Mouse (Mus musculus): Measurements from ENCODE around the gene Mzf1. TPM values are rescaled to one million over a fixed set of nuclear protein-coding genes. Genes with fewer than 3 reads are reported as not detected.

Mzf1 gene
- polyA plus RNA-seq, 2 experiments from 2014 or later: 0.35 to 0.84 TPM

DNA sequence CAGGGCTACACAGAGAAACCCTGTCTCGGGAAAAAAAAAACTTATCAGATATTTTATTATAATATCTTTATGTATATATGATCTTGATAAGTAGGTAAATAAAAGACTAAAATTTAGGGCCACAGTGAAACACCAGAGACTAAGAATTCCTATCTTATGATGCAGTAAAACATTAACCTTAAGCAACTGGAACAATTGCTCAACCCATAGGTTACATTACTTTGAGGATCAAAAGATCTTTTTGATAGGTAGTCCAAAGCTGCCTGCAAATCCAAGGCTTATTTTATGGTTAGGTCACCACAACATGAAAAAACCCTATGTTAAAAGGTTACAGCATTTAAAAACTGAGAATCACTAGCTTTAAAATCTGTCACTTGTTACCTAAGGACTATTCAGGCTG is 53.0 kb downstream of the Mzf1 start:
- ATAC-seq: no peak

GRCm38 (mm10) chr7:12998851-12999250 is 55.7 kb downstream of the Mzf1 start, which contains the start of gene Trim28:
TSS of gene Trim28 (plus strand) at chr7:12999114.
- no peak for ATAC-seq

DNA sequence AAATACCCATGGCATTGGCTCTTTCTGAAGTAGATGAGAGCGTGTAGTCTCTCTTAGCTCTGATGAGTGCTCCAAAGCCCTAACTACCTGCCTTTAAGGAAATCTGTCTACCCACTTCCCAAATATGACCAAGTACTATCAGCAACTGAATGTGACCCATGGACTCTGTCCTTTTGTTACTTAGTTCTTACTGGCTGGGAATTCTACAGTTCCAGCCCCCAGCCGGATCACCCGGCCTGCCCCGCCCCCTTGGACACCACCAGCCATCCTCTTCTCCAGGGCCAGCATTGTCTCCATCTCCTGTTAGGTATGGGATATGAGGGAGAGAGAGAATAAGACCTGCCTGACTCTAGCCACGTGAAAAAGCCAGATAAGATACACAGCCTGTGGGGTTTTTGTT is 56.5 kb downstream of the Mzf1 start, which contains the start of gene Slc27a5:
Gene Slc27a5 (minus strand): TSS at position 140 of the 400 bp plus-strand sequence.
- no peak for ATAC-seq

GRCm38 (mm10) chr7:12997230-12997629 is 57.3 kb downstream of the Mzf1 start:
- no peak for ATAC-seq

DNA sequence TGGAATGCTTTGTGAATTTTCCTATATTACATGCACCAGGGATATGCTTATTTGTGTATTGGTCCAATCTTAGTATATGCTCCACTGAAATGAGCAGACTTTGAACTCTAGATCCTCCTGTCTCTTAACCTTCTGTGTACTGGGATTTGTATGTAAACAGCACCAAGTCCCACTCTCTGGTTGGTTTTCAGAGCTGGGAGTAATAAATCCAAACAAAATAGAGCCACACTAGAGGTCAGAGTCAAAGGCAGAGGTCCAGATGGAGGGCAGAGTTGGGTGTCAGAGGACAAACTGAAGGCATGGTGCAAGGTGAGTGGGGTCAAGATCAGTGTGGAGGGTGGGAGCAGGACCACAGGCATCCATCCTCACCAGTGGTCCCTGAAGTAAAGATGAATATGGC is 58.7 kb downstream of the Mzf1 start:
- no peak for ATAC-seq

DNA sequence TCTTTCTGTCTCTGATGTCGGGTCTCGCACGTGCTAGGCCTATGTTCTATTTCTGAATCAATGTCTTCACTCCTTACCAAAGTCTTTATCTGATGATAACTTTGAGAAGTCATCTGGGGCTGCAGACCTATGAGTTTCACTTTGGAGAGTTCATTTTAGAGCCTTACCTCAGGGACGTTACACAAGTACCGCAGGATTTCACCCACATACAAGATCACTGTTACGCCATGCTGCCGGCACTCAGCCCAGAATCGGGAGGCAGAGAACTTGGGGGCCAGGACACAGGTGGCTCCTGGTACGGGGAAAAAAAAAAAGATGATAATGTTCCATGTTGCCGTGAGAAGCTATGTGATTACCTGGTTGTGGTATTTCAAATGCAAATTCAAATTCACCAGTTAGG is 61.4 kb downstream of the Mzf1 start:
- no peak for ATAC-seq

Other genes starting within 250 kb of the Mzf1 start
- gene Zfp329, start 235.9 kb downstream of the Mzf1 start, polyA plus RNA-seq (2017; shearing (Covaris generic)): 10 to 100 TPM; 20.0 to 22.4 TPM
- 100 to 1,000 TPM in 1 of 2 experiments, 10 to 100 TPM in 1; 91.9 to 118 TPM for gene Zfp110, start 220.0 kb downstream of the Mzf1 start, polyA plus RNA-seq (2017; shearing (Covaris generic))
- gene Zfp128, start 173.6 kb downstream of the Mzf1 start, polyA plus RNA-seq (2017; shearing (Covaris generic)): 1 to 10 TPM; 1.0 to 1.7 TPM
- 10 to 100 TPM in 1 of 2 experiments, 1 to 10 TPM in 1; 8.2 to 15.0 TPM for gene Zscan22, start 156.9 kb downstream of the Mzf1 start, polyA plus RNA-seq (2017; shearing (Covaris generic))
- 1,000 to 10,000 TPM; 2,766 to 2,852 TPM for gene Rps5, start 132.5 kb downstream of the Mzf1 start, polyA plus RNA-seq (2017; shearing (Covaris generic))
- gene Rnf225, start 127.3 kb downstream of the Mzf1 start, polyA plus RNA-seq (2017; shearing (Covaris generic)): not detected
- 1 to 10 TPM; 2.2 to 2.7 TPM for gene Zfp324, start 88.9 kb downstream of the Mzf1 start, polyA plus RNA-seq (2017; shearing (Covaris generic))
- 1 to 10 TPM; 3.8 to 5.7 TPM for gene Zfp446, start 76.9 kb downstream of the Mzf1 start, polyA plus RNA-seq (2017; shearing (Covaris generic))
- under 1 TPM in 1 of 2 experiments, not detected in 1; 0.54 TPM for gene Slc27a5, start 56.6 kb downstream of the Mzf1 start, polyA plus RNA-seq (2017; shearing (Covaris generic))
- gene Trim28, start 55.6 kb downstream of the Mzf1 start, polyA plus RNA-seq (2017; shearing (Covaris generic)): 10 to 100 TPM; 37.1 to 75.2 TPM
- gene Zbtb45, start 44.7 kb downstream of the Mzf1 start, polyA plus RNA-seq (2017; shearing (Covaris generic)): 1 to 10 TPM; 5.6 to 7.4 TPM
- gene Chmp2a, start 20.0 kb downstream of the Mzf1 start, polyA plus RNA-seq (2017; shearing (Covaris generic)): 100 to 1,000 TPM; 259 to 278 TPM
- 10 to 100 TPM in 1 of 2 experiments, 1 to 10 TPM in 1; 7.9 to 14.3 TPM for gene Ube2m, start 16.5 kb downstream of the Mzf1 start, polyA plus RNA-seq (2017; shearing (Covaris generic))
- not detected for gene Vmn1r85, start 40.4 kb upstream of the Mzf1 start, polyA plus RNA-seq (2017; shearing (Covaris generic))
- gene Vmn1r86, start 65.2 kb upstream of the Mzf1 start, polyA plus RNA-seq (2017; shearing (Covaris generic)): under 1 TPM in 1 of 2 experiments, not detected in 1; 0.05 TPM
- gene Vmn1r87, start 85.4 kb upstream of the Mzf1 start, polyA plus RNA-seq (2017; shearing (Covaris generic)): not detected
- under 1 TPM in 1 of 2 experiments, not detected in 1; 0.08 TPM for gene Vmn1r88, start 104.8 kb upstream of the Mzf1 start, polyA plus RNA-seq (2017; shearing (Covaris generic))
- gene Vmn1r89, start 158.3 kb upstream of the Mzf1 start, polyA plus RNA-seq (2017; shearing (Covaris generic)): not detected
- 10 to 100 TPM; 25.2 to 31.1 TPM for gene Lig1, start 222.5 kb upstream of the Mzf1 start, polyA plus RNA-seq (2017; shearing (Covaris generic))
- gene Zswim9, start 224.0 kb upstream of the Mzf1 start, polyA plus RNA-seq (2017; shearing (Covaris generic)): 1 to 10 TPM; 3.8 to 4.3 TPM

All from CD4-positive, CD25-positive, alpha-beta regulatory T cell, adult 4 months (primary cell).